Mouse (Mus musculus): ENCODE measurements around the gene Atl1.

- TF ChIP-seq CTCF (IDR thresholded peaks at IDR 0.05; ENCODE audit: borderline replicate concordance, insufficient read depth, low read length) (no peak), POLR2A (IDR thresholded peaks at IDR 0.05; ENCODE audit: low read depth, low read length) (no peak)
Observed at GRCm38 (mm10) chr12:69877842-69878363, 14.5 kb upstream of the Atl1 start.

Measured in embryonic fibroblast, embryonic 13.5 days (primary cell).